Mouse (Mus musculus): ENCODE data around the gene Telo2. TPM values are rescaled to one million over a fixed set of nuclear protein-coding genes. Genes with fewer than 3 reads are reported as not detected.

The Telo2 gene
- polyA plus RNA-seq, 1 experiment from 2014 or later, result 36.7 TPM

- 78% methylated on average over 8 of the region's 8 CpGs for WGBS
- Histone ChIP-seq H3K4me1 (replicated peaks; ENCODE audit: control insufficient read depth, insufficient read depth, low read length) (peaks cover 5% of the 10 kb centered on the region), H3K27me3 (replicated peaks; ENCODE audit: control insufficient read depth, insufficient read depth, low read length) (no peaks in the 10 kb centered on the region), H3K4me2 (ENCODE audit: low read length) (no peak overlapping the region), H3K36me3 (ENCODE audit: control insufficient read depth, insufficient read depth, low read length) (peaks cover 58% of the 10 kb centered on the region), H3K9me3 (ENCODE audit: control insufficient read depth, low read length) (no peaks in the 10 kb centered on the region), H3K27ac (ENCODE audit: low read depth) (no peak overlapping the region), H3K9ac (ENCODE audit: low read length) (no peak overlapping the region), H3K4me3 (ENCODE audit: low read depth, low read length) (no peak overlapping the region)
- ATAC-seq (replicated peaks; ENCODE audit: low FRiP score, low TSS enrichment, low read depth) (no peak), DNase-seq (ENCODE audit: low spot score) (no peak)
These were observed 3.9 kb downstream of the Telo2 start for GRCm38 (mm10) chr17:25111739-25112422.

- DNase-seq (ENCODE audit: low spot score) (no peak), ATAC-seq (replicated peaks; ENCODE audit: low FRiP score, low TSS enrichment, low read depth) (no peak)
- WGBS, result 92% methylated on average over 5 of the region's 5 CpGs
- Histone ChIP-seq H3K27me3 (replicated peaks; ENCODE audit: control insufficient read depth, insufficient read depth, low read length) (no peaks in the 10 kb centered on the region), H3K36me3 (ENCODE audit: control insufficient read depth, insufficient read depth, low read length) (peaks cover 63% of the 10 kb centered on the region), H3K4me1 (replicated peaks; ENCODE audit: control insufficient read depth, insufficient read depth, low read length) (peaks cover 5% of the 10 kb centered on the region), H3K9ac (ENCODE audit: low read length) (no peak overlapping the region), H3K9me3 (ENCODE audit: control insufficient read depth, low read length) (no peaks in the 10 kb centered on the region), H3K4me3 (ENCODE audit: low read depth, low read length) (no peak overlapping the region), H3K4me2 (ENCODE audit: low read length) (no peak overlapping the region), H3K27ac (ENCODE audit: low read depth) (no peak overlapping the region)
These were observed 4.5 kb downstream of the Telo2 start for GRCm38 (mm10) chr17:25111220-25111619.

DNA sequence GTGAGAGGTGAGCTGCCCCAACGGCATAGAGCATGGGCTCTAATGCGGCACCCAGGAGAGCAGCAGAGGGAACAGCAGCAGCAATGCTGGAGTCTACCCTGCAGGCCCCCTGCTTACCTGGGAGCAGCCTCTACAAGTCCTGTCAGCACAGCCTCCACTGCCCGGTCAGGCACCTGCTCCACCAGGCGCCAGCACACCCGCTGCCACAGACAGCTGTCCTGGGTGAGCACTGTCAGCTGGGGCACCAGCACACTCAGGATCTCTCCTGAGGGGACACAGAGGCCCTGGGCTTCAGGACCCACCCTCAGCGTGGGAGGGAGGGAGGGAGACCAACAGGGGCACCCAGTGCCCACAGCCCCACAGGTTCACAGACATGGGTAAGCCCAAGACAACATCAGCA, 5.2 kb downstream of the Telo2 start:
- H3K27ac ChIP-seq (ENCODE audit: low read depth), result no peak overlapping the region
- ATAC-seq (replicated peaks; ENCODE audit: low FRiP score, low TSS enrichment, low read depth) (no peak), DNase-seq (ENCODE audit: low spot score) (no peak)
- H3K27me3 ChIP-seq (replicated peaks; ENCODE audit: control insufficient read depth, insufficient read depth, low read length), result no peaks in the 10 kb centered on the region
- H3K4me3 ChIP-seq (ENCODE audit: low read depth, low read length), result no peak overlapping the region
- H3K9ac ChIP-seq (ENCODE audit: low read length), result no peak overlapping the region
- no peaks in the 10 kb centered on the region for H3K9me3 ChIP-seq (ENCODE audit: control insufficient read depth, low read length)
- WGBS, result 87% methylated on average over 6 of the region's 6 CpGs
- no peak overlapping the region for H3K4me2 ChIP-seq (ENCODE audit: low read length)
- peaks cover 5% of the 10 kb centered on the region for H3K4me1 ChIP-seq (replicated peaks; ENCODE audit: control insufficient read depth, insufficient read depth, low read length)
- peaks cover 70% of the 10 kb centered on the region for H3K36me3 ChIP-seq (ENCODE audit: control insufficient read depth, insufficient read depth, low read length)

- H3K9ac ChIP-seq (ENCODE audit: low read length), result no peak overlapping the region
- H3K36me3 ChIP-seq (ENCODE audit: control insufficient read depth, insufficient read depth, low read length), result peaks cover 80% of the 10 kb centered on the region
- 81% methylated on average over 2 of the region's 2 CpGs for WGBS
- H3K4me2 ChIP-seq (ENCODE audit: low read length), result no peak overlapping the region
- peak; percentile 54 for DNase-seq (ENCODE audit: low spot score)
- no peak overlapping the region for H3K27ac ChIP-seq (ENCODE audit: low read depth)
- no peak overlapping the region for H3K4me3 ChIP-seq (ENCODE audit: low read depth, low read length)
- peaks cover under 1% of the 10 kb centered on the region for H3K4me1 ChIP-seq (replicated peaks; ENCODE audit: control insufficient read depth, insufficient read depth, low read length)
- no peak for ATAC-seq (replicated peaks; ENCODE audit: low FRiP score, low TSS enrichment, low read depth)
- H3K9me3 ChIP-seq (ENCODE audit: control insufficient read depth, low read length), result no peaks in the 10 kb centered on the region
- no peaks in the 10 kb centered on the region for H3K27me3 ChIP-seq (replicated peaks; ENCODE audit: control insufficient read depth, insufficient read depth, low read length)
These were observed 6.2 kb downstream of the Telo2 start for GRCm38 (mm10) chr17:25109578-25109977.

DNA sequence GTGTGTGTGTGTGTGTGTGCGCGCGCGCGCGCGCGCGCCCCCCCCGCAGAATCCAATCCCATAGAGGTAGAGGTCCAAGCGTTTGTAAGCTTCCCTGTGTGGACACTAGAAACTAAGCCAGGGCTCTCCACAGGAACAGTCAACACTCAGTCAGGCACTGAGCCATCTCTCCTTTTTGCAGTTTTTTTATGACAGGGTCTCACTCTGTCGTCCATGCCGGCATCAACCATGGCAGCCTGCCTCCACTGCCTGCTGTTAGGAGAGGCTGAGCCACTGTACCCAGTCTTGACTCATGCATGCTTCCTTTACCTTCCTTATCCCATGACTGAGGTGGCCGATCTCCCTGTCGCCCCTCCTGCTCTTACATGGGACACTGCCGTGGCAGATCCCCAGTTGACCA, 8.0 kb downstream of the Telo2 start:
- ATAC-seq (replicated peaks; ENCODE audit: low FRiP score, low TSS enrichment, low read depth) (no peak), DNase-seq (ENCODE audit: low spot score) (no peak)
- Histone ChIP-seq H3K36me3 (ENCODE audit: control insufficient read depth, insufficient read depth, low read length) (peaks cover 85% of the 10 kb centered on the region), H3K9ac (ENCODE audit: low read length) (no peak overlapping the region), H3K4me3 (ENCODE audit: low read depth, low read length) (no peak overlapping the region), H3K4me1 (replicated peaks; ENCODE audit: control insufficient read depth, insufficient read depth, low read length) (no peaks in the 10 kb centered on the region), H3K9me3 (ENCODE audit: control insufficient read depth, low read length) (no peaks in the 10 kb centered on the region), H3K4me2 (ENCODE audit: low read length) (no peak overlapping the region), H3K27me3 (replicated peaks; ENCODE audit: control insufficient read depth, insufficient read depth, low read length) (no peaks in the 10 kb centered on the region), H3K27ac (ENCODE audit: low read depth) (no peak overlapping the region)
- WGBS, result 88% methylated on average over 9 of the region's 16 CpGs

- no peak for ATAC-seq (replicated peaks; ENCODE audit: low FRiP score, low TSS enrichment, low read depth)
- Histone ChIP-seq H3K27me3 (replicated peaks; ENCODE audit: control insufficient read depth, insufficient read depth, low read length) (no peaks in the 10 kb centered on the region), H3K4me3 (ENCODE audit: low read depth, low read length) (no peak overlapping the region), H3K36me3 (ENCODE audit: control insufficient read depth, insufficient read depth, low read length) (peaks cover 88% of the 10 kb centered on the region), H3K9me3 (ENCODE audit: control insufficient read depth, low read length) (no peaks in the 10 kb centered on the region), H3K4me2 (ENCODE audit: low read length) (no peak overlapping the region), H3K27ac (ENCODE audit: low read depth) (no peak overlapping the region), H3K9ac (ENCODE audit: low read length) (no peak overlapping the region), H3K4me1 (replicated peaks; ENCODE audit: control insufficient read depth, insufficient read depth, low read length) (no peaks in the 10 kb centered on the region)
- DNase-seq (ENCODE audit: low spot score), result no peak
- 91% methylated on average over 11 of the region's 11 CpGs for WGBS
These were observed 14.4 kb downstream of the Telo2 start for GRCm38 (mm10) chr17:25101338-25101737.

GRCm38 (mm10) chr17:25100052-25100451, 15.7 kb downstream of the Telo2 start:
- H3K9ac ChIP-seq (ENCODE audit: low read length), result no peak overlapping the region
- WGBS, result 90% methylated on average over 6 of the region's 6 CpGs
- H3K27me3 ChIP-seq (replicated peaks; ENCODE audit: control insufficient read depth, insufficient read depth, low read length), result no peaks in the 10 kb centered on the region
- DNase-seq (ENCODE audit: low spot score) (no peak), ATAC-seq (replicated peaks; ENCODE audit: low FRiP score, low TSS enrichment, low read depth) (no peak)
- H3K27ac ChIP-seq (ENCODE audit: low read depth), result no peak overlapping the region
- peaks cover 75% of the 10 kb centered on the region for H3K36me3 ChIP-seq (ENCODE audit: control insufficient read depth, insufficient read depth, low read length)
- H3K4me1 ChIP-seq (replicated peaks; ENCODE audit: control insufficient read depth, insufficient read depth, low read length), result no peaks in the 10 kb centered on the region
- H3K4me2 ChIP-seq (ENCODE audit: low read length), result no peak overlapping the region
- no peak overlapping the region for H3K4me3 ChIP-seq (ENCODE audit: low read depth, low read length)
- H3K9me3 ChIP-seq (ENCODE audit: control insufficient read depth, low read length), result no peaks in the 10 kb centered on the region

GRCm38 (mm10) chr17:25096221-25096620, 19.5 kb downstream of the Telo2 start:
- ATAC-seq (replicated peaks; ENCODE audit: low FRiP score, low TSS enrichment, low read depth), result no peak
- WGBS, result 82% methylated on average over 2 of the region's 2 CpGs
- Histone ChIP-seq H3K36me3 (ENCODE audit: control insufficient read depth, insufficient read depth, low read length) (peaks cover 55% of the 10 kb centered on the region), H3K9ac (ENCODE audit: low read length) (no peak overlapping the region), H3K9me3 (ENCODE audit: control insufficient read depth, low read length) (no peaks in the 10 kb centered on the region), H3K4me2 (ENCODE audit: low read length) (no peak overlapping the region), H3K27ac (ENCODE audit: low read depth) (no peak overlapping the region), H3K4me1 (replicated peaks; ENCODE audit: control insufficient read depth, insufficient read depth, low read length) (no peaks in the 10 kb centered on the region), H3K4me3 (ENCODE audit: low read depth, low read length) (no peak overlapping the region), H3K27me3 (replicated peaks; ENCODE audit: control insufficient read depth, insufficient read depth, low read length) (no peaks in the 10 kb centered on the region)
- DNase-seq (ENCODE audit: low spot score), result no peak

DNA sequence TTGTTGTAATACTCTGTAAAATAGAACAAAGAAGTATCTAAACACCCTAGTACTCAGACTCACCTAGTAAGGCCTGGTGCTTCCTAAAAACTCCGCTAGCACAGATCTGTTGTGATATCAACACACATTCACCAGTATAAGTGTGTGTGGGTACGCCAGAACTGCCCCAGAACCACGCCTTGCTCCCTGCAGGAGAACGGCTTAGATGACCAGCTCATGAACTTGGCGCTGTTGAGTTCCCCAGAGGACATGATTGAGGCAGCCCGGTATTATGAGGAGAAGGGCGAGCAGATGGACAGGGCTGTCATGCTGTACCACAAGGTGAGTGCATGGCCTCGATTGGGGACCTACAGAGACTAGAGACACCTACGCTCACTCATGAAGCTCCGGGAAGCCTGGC, 25.3 kb downstream of the Telo2 start:
- H3K27me3 ChIP-seq (replicated peaks; ENCODE audit: control insufficient read depth, insufficient read depth, low read length), result no peaks in the 10 kb centered on the region
- WGBS, result 90% methylated on average over 10 of the region's 10 CpGs
- no peak overlapping the region for H3K4me2 ChIP-seq (ENCODE audit: low read length)
- H3K9me3 ChIP-seq (ENCODE audit: control insufficient read depth, low read length), result no peaks in the 10 kb centered on the region
- H3K36me3 ChIP-seq (ENCODE audit: control insufficient read depth, insufficient read depth, low read length), result peaks cover 35% of the 10 kb centered on the region
- DNase-seq (ENCODE audit: low spot score) (no peak), ATAC-seq (replicated peaks; ENCODE audit: low FRiP score, low TSS enrichment, low read depth) (no peak)
- no peak overlapping the region for H3K4me3 ChIP-seq (ENCODE audit: low read depth, low read length)
- H3K27ac ChIP-seq (ENCODE audit: low read depth), result no peak overlapping the region
- H3K9ac ChIP-seq (ENCODE audit: low read length), result no peak overlapping the region
- H3K4me1 ChIP-seq (replicated peaks; ENCODE audit: control insufficient read depth, insufficient read depth, low read length), result no peaks in the 10 kb centered on the region

Data from intestine, embryonic 14.5 days (tissue).